Mouse (Mus musculus) layer of hippocampus, postnatal 10 days (tissue): ENCODE measurements around the gene Lcn6. TPM values are rescaled to one million over a fixed set of nuclear protein-coding genes. Genes with fewer than 3 reads are reported as not detected.
"Not testable (repeated sequence)": the region's sequence is repeated elsewhere in the genome, so short reads cannot be mapped to it uniquely, and the experiment has no call there.

Experiments used
- DNase-seq, 2 experiments: peaks; one replicate each; pipeline ENCODE4 v3.0.0; 2021; ENCODE audit warnings: low spot score in 2 of 2
- total RNA-seq, 2 experiments: library from RNA; stranded (reverse); gene quantifications; 2 replicates each; pipeline ENCODE4 v1.2.3; 2021

The Lcn6 gene
- total RNA-seq, 2 experiments from 2014 or later: not detected

DNA sequence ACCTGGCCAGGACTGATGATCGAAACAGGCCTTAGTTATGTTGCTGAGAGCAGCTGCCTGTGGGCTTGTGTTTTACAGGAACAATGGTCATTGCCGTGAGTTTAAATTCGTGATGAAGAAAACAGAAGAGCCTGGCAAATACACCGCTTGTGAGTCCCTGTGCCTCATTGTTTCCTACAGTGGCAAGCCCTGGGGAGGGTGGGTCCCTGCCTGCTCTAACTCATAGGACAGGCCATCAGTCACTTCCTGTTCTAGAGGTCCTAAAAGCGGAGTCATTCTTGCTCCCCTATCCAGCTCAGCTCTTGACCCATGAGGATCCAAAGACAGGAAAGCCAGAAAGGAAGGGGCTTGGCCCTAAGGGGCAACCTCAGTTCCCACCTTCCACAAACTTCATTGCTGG is 24.4 kb downstream of the Lcn6 start:
- DNase-seq: no peak

DNA sequence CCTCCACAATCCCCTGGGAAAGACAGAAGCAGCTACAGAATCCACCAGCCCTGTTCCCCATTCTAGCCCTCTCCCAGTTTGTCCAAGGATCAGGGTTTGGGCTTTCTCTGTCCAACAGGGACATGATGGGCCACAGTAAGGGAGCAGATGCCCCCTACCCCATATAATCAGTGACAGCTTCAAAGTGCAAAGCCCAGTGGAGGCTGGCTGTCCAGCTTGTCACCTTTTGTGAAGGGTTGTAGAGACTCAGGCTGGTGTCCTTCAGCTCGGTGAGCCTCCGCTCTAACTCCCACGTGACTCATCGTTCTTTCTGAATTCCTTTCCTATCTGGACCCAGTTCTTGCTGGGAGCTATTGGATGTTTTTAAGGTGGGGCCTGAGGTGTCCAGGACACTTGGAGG is 27.1 kb downstream of the Lcn6 start:
- peak in 1 of 2 experiments; percentile 5 for DNase-seq

DNA sequence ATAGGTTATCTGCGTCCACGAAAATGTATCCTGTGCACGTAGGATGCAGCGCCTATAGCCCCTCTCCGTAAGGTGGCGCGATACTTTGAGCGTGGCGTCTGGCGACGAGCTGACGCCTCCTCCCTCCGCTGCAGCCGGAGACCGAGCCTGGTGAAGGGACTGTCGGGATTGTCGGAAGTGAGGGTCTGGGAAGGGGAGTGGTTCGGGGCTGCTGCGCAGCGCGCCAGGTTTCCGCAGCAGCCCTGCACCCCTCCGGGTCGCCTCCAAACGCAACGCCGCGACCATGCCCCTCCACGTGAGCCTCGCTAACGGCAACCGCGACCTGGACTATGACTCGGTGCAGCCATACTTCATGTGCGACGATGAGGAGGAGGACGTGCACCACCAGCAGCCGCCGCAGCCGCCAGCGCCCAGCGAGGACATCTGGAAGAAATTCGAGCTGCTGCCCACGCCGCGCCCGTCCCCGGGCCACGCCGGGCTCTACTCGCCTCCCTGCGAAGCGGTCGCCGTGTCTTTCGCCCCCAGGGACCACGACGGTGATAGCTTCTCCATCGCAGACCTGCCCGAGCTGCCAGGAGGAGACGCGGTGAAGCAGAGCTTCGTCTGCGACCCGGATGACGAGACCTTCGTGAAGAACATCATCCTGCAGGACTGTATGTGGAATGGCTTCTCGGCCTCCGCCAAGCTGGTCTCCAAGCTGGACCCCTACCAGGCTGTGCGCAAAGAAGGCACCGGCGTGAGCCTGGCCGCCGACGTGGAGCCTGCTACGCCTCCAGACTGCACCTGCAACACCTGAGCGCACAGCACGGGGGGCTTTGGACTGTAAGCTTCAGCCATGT is 30.3 kb downstream of the Lcn6 start, which contains the start of gene Bmyc:
Gene Bmyc (plus strand): TSS at position 97 of the 839 bp plus-strand sequence.
- DNase-seq: peak; percentile 76 to 86

DNA sequence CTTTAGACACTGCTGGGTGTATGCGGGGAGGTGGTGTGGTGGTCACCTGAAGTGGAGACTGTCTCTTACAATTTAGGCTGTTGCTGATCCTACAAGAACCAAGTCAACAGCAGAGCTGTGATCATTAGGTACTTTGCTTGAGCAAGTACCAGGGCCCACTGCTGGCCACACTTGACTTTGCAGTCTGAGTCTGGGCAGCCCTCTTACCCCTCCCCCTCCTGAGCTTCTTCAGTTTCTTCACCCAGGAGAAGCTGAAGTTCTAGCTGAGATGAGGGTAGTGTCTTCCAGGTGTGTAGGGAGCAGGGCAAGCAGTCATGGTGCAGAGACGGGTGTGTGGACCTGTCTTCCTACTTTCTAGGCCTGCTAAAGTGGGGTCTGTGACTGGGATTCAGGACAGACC is 31.5 kb downstream of the Lcn6 start:
- DNase-seq: peak; percentile 45 to 57

DNA sequence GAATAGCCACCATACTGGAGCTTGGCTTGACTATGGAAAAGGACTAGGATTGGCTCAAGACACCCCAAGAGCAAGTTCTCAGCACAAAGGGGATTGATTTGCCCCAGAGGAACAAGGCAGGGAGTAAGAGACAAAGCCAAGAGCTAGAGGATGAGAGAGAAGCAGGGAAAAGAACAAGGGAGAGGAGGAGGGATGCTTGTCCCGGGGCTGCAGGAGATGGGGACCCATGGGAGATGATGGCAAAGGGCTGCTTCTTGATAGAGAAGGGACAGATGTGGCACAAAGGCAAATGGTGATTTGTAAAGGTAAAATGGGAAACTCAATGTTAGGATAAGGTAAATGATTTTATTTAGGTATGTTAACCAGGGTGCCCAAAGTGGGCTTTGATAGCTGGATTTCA is 32.5 kb downstream of the Lcn6 start:
- DNase-seq: not testable (repeated sequence)

DNA sequence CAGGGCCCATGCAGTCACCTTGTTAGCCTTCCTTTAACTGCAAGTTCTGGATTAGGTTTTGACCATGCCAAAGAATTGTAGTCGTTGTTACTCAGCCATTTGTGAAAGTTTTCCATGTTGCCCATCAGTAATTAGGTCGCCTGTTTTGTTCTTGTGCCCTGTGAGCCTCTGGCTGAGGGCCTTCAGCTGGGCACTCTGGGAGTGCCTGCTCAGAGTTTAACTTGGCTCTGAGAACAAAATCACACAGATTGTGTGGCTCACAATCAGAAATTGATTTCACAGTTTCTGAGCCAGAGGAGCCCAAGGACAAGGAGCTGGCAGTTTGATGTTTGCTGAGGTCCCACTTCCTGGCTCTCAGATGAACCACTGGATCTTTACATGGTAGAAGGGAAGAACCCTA is 33.2 kb downstream of the Lcn6 start:
- not testable (repeated sequence) for DNase-seq

DNA sequence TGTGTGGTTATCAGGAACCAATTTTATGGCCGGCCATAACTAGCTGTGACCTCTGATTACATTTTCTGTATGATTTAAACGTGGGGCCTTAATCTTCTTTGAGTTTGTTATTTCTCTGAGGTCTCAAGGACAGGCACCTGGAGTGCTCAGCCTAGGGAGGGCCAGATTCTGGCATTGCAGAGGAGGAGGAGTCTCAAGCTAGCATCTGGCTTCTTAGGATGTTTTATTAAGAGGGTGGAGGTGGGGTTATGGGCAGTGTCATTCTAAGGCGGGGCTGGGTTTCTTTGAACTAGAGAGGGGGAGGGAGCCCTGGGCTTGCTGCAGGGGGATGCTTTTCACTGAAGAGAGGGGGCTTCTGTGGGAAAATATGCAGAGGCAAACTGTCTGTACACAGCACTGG is 35.1 kb downstream of the Lcn6 start:
- not testable (repeated sequence) for DNase-seq

DNA sequence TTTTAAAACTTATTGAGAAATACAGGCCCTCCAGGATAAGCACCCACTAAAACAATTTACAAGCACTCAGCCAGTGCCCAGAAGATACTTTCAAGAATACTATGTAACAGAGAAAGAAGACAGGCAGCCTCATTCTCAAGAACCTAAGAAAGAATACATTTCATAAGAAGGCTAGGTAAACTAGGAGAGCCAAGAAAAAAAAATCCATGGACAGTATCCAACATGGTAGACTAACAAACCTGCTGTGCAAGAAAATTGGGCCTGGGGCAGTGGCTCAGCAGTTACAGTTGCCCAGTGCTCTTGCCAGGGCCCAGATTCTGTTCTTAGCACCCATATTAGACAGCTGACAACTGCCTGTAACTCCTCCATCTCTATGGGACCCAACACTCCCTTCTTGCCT is 40.6 kb downstream of the Lcn6 start:
- no peak for DNase-seq

Other genes starting within 250 kb of the Lcn6 start
- gene Abca2, start 248.1 kb upstream of the Lcn6 start, total RNA-seq: 100 to 1,000 TPM; 107 to 118 TPM
- gene Clic3, start 219.9 kb upstream of the Lcn6 start, total RNA-seq: under 1 TPM in 1 of 2 experiments, not detected in 1; 0.60 TPM
- gene Paxx, start 215.7 kb upstream of the Lcn6 start, total RNA-seq: 10 to 100 TPM; 56.1 to 68.6 TPM
- gene Ptgds, start 206.7 kb upstream of the Lcn6 start, total RNA-seq: 100 to 1,000 TPM; 257 to 743 TPM
- not detected for gene Lcn12, start 182.9 kb upstream of the Lcn6 start, total RNA-seq
- gene Fbxw5, start 176.0 kb upstream of the Lcn6 start, total RNA-seq: 100 to 1,000 TPM; 132 to 140 TPM
- 1 to 10 TPM; 1.5 to 1.9 TPM for gene C8g, start 175.1 kb upstream of the Lcn6 start, total RNA-seq
- 10 to 100 TPM in 1 of 2 experiments, 1 to 10 TPM in 1; 9.0 to 10.5 TPM for gene Traf2, start 129.8 kb upstream of the Lcn6 start, total RNA-seq
- 100 to 1,000 TPM; 232 to 242 TPM for gene Edf1, start 118.9 kb upstream of the Lcn6 start, total RNA-seq
- 1 to 10 TPM; 1.0 to 5.4 TPM for gene Mamdc4, start 101.9 kb upstream of the Lcn6 start, total RNA-seq
- 10 to 100 TPM; 94.5 to 99.8 TPM for gene Phpt1, start 101.6 kb upstream of the Lcn6 start, total RNA-seq
- gene Ajm1, start 95.0 kb upstream of the Lcn6 start, total RNA-seq: 10 to 100 TPM; 82.7 to 84.8 TPM
- 10 to 100 TPM; 84.7 to 96.9 TPM for gene Rabl6, start 68.3 kb upstream of the Lcn6 start, total RNA-seq
- gene Ccdc183, start 59.1 kb upstream of the Lcn6 start, total RNA-seq: not detected
- 10 to 100 TPM; 19.9 to 21.1 TPM for gene Tmem141, start 54.8 kb upstream of the Lcn6 start, total RNA-seq
- 1 to 10 TPM; 1.1 to 1.4 TPM for gene Fcna, start 48.8 kb upstream of the Lcn6 start, total RNA-seq
- gene Lcn8, start 23.7 kb upstream of the Lcn6 start, total RNA-seq: not detected
- gene Lcn5, start 18.8 kb upstream of the Lcn6 start, total RNA-seq: not detected
- gene Lcn10, start 5.9 kb downstream of the Lcn6 start, total RNA-seq: not detected
- gene Obp2a, start 23.3 kb downstream of the Lcn6 start, total RNA-seq: not detected
- gene Bmyc, start 30.0 kb downstream of the Lcn6 start, total RNA-seq: 10 to 100 TPM; 91.7 to 98.0 TPM
- not detected for gene Obp2b, start 60.2 kb downstream of the Lcn6 start, total RNA-seq
- not detected for gene Lcn3, start 88.8 kb downstream of the Lcn6 start, total RNA-seq
- not detected for gene Lcn11, start 100.2 kb downstream of the Lcn6 start, total RNA-seq
- not detected for gene Gm13539, start 105.5 kb downstream of the Lcn6 start, total RNA-seq
- gene Glt6d1, start 139.1 kb downstream of the Lcn6 start, total RNA-seq: not detected
- gene Lcn9, start 146.4 kb downstream of the Lcn6 start, total RNA-seq: not detected
- gene Sohlh1, start 170.5 kb downstream of the Lcn6 start, total RNA-seq: not detected
- gene Kcnt1, start 186.9 kb downstream of the Lcn6 start, total RNA-seq: 10 to 100 TPM; 57.3 to 59.7 TPM